Mouse (Mus musculus) spleen, adult 2 months (tissue): ENCODE results near the gene Crtc1. TPM values are rescaled to one million over a fixed set of nuclear protein-coding genes. Genes with fewer than 3 reads are reported as not detected.

Experiments
- DNase-seq, 2 experiments: peaks; one replicate each; pipeline versions ENCODE4 v3.0.0 to v3.0.0-alpha.2; 2012 to 2021; ENCODE audit warnings: low spot score in 2 of 2, low read depth in 1 of 2
- H3K27ac ChIP-seq: fragments of 200-500 bp; 2 replicates; pipeline ENCODE4 v1.5.1; 2012; ENCODE audit warnings: low read length, inconsistent platforms; ENCODE audit not compliant: insufficient read depth
- H3K27me3 ChIP-seq: fragments of 200-500 bp; 2 replicates; pipeline ENCODE4 v1.6.1; 2012; ENCODE audit warnings: mild to moderate bottlenecking, moderate library complexity, low read length, inconsistent platforms; ENCODE audit not compliant: control insufficient read depth, insufficient read depth
- H3K36me3 ChIP-seq: fragments of 200-500 bp; 2 replicates; pipeline ENCODE4 v1.6.1; 2012; ENCODE audit warnings: mild to moderate bottlenecking, low read length, inconsistent platforms; ENCODE audit not compliant: control insufficient read depth, insufficient read depth
- H3K4me1 ChIP-seq: fragments of 200-500 bp; 2 replicates; pipeline ENCODE4 v1.6.1; 2011; ENCODE audit warnings: inconsistent platforms; ENCODE audit not compliant: control insufficient read depth, insufficient read depth, insufficient read length
- H3K4me3 ChIP-seq: fragments of 200-500 bp; 2 replicates; pipeline ENCODE4 v1.5.1; 2011; ENCODE audit warnings: mild to moderate bottlenecking, inconsistent platforms; ENCODE audit not compliant: insufficient read depth, insufficient read length; ENCODE audit errors: extremely low read depth
- CTCF ChIP-seq: fragments of 200-500 bp; IDR thresholded peaks from 2 replicates; pipeline ENCODE4 v1.5.1; 2011; ENCODE audit warnings: mild to moderate bottlenecking, inconsistent platforms; ENCODE audit not compliant: insufficient read depth, insufficient read length, insufficient replicate concordance; ENCODE audit errors: extremely low read depth
- POLR2A ChIP-seq: fragments of 200-500 bp; IDR thresholded peaks from 2 replicates; pipeline ENCODE4 v1.6.1; 2011; ENCODE audit warnings: low read depth, low read length, inconsistent platforms
- WGBS: fragments of 180-500 bp; shearing (Covaris S2); methylation state at CpG from one replicate; pipeline ENCODE4 v1.1.7; 2018; 5-methylcytosine and 5-hydroxymethylcytosine counted together
- polyA plus RNA-seq: library from polyadenylated mRNA; depleted of rRNA; stranded (reverse); fragments of >200 nt; gene quantifications from 2 replicates; pipeline ENCODE4 v1.2.3, GENCODE M21; 2012

Crtc1 gene
- polyA plus RNA-seq, 1 experiment, result 18.9 TPM

DNA sequence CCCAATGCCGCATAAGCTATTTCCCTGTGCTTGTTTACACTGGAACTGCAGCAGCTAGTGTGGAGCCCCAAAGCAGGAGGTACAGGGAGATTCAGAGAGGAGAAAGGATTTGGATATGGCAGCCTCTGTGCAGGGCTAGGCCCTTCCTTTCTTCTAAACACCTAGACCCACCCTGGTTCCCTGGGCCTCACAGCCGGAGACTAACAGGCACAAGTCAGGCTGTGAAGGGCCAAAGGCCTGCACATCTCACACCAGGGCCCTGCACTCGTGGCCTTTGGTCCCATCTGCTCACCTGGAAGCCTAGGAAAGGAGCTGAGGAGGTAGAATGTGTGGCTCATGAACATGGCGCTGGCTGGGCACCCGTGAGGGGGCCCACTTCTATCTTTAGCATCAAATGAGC is 43.2 kb downstream of the Crtc1 start:
- H3K27ac ChIP-seq, result no peak overlapping the region
- DNase-seq, result no peak
- 86% methylated on average over 5 of the region's 5 CpGs for WGBS
- H3K4me1 ChIP-seq, result no peaks in the 10 kb centered on the region
- TF ChIP-seq CTCF (no peak), POLR2A (no peak)
- no peaks in the 10 kb centered on the region for H3K36me3 ChIP-seq
- no peak overlapping the region for H3K4me3 ChIP-seq
- H3K27me3 ChIP-seq, result no peaks in the 10 kb centered on the region

DNA sequence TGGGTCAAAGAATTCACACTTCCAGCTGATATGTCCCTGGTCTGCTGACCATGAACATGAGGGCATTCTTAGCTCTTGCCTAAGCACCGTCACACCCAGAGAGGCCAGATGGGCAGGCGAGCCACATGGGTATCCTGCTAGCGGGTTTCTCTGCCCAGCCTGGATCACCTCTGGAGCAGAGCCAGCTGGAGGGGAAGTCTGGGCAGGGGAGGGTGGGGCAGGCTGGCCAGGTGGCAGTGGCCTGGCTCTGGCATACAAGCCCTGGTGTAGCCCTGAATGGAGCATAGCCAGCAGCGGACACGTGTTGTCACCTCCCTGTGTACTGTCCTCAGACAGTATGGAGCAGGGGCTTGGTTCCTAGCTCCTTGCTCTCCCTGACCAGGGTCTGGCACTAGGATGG is 43.7 kb downstream of the Crtc1 start:
- H3K36me3 ChIP-seq, result no peaks in the 10 kb centered on the region
- TF ChIP-seq CTCF (no peak), POLR2A (no peak)
- H3K27me3 ChIP-seq, result no peaks in the 10 kb centered on the region
- no peak for DNase-seq
- no peak overlapping the region for H3K4me3 ChIP-seq
- H3K27ac ChIP-seq, result no peak overlapping the region
- WGBS, result 84% methylated on average over 5 of the region's 5 CpGs
- no peaks in the 10 kb centered on the region for H3K4me1 ChIP-seq

GRCm38 (mm10) chr8:70394269-70394998 is 44.9 kb downstream of the Crtc1 start:
- TF ChIP-seq POLR2A, result no peak
- TF ChIP-seq CTCF, result no peak
- WGBS, result 89% methylated on average over 8 of the region's 8 CpGs
- no peak overlapping the region for H3K4me3 ChIP-seq
- H3K27ac ChIP-seq, result no peak overlapping the region
- no peaks in the 10 kb centered on the region for H3K27me3 ChIP-seq
- DNase-seq, result no peak
- no peaks in the 10 kb centered on the region for H3K4me1 ChIP-seq
- H3K36me3 ChIP-seq, result no peaks in the 10 kb centered on the region

DNA sequence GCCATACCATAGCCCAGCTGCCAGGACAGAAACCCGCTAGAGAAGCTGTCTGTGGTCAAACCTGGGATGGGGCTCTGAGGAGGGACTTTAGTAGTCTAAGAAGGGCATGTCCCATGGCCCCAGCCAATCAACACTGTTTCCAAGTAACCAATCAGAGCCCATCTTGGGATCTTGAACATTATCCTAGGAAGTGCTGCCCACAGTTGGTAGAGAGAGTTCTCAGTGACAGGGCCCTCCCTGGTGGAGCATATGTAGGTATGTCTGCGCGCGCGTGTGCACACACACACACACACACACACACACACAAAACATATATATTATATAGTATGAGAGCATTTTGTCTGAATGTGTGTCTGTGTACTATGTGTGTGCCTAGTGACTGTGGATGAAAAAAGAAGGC is 46.3 kb downstream of the Crtc1 start:
- no peaks in the 10 kb centered on the region for H3K4me1 ChIP-seq
- TF ChIP-seq POLR2A (no peak), CTCF (no peak)
- no peak overlapping the region for H3K4me3 ChIP-seq
- H3K27ac ChIP-seq, result no peak overlapping the region
- DNase-seq, result no peak
- WGBS, result 95% methylated on average over 5 of the region's 5 CpGs
- H3K36me3 ChIP-seq, result no peaks in the 10 kb centered on the region
- no peaks in the 10 kb centered on the region for H3K27me3 ChIP-seq

GRCm38 (mm10) chr8:70389678-70390077 is 49.7 kb downstream of the Crtc1 start:
- WGBS, result 90% methylated on average over 2 of the region's 2 CpGs
- Histone ChIP-seq H3K4me3 (no peak overlapping the region), H3K4me1 (no peaks in the 10 kb centered on the region), H3K36me3 (peaks cover 7% of the 10 kb centered on the region), H3K27me3 (no peaks in the 10 kb centered on the region), H3K27ac (no peak overlapping the region)
- no peak for DNase-seq
- no peak for TF ChIP-seq CTCF
- TF ChIP-seq POLR2A, result no peak

GRCm38 (mm10) chr8:70383287-70383686 is 56.1 kb downstream of the Crtc1 start:
- Histone ChIP-seq H3K27ac (no peak overlapping the region), H3K27me3 (no peaks in the 10 kb centered on the region), H3K4me3 (no peak overlapping the region), H3K36me3 (peaks cover 7% of the 10 kb centered on the region), H3K4me1 (no peaks in the 10 kb centered on the region)
- TF ChIP-seq POLR2A (no peak), CTCF (peak; percentile 70; the same call in 1 of the 2 replicates)
- 45% methylated on average over 3 of the region's 3 CpGs for WGBS
- DNase-seq, result peak in 1 of 2 experiments; percentile 60

DNA sequence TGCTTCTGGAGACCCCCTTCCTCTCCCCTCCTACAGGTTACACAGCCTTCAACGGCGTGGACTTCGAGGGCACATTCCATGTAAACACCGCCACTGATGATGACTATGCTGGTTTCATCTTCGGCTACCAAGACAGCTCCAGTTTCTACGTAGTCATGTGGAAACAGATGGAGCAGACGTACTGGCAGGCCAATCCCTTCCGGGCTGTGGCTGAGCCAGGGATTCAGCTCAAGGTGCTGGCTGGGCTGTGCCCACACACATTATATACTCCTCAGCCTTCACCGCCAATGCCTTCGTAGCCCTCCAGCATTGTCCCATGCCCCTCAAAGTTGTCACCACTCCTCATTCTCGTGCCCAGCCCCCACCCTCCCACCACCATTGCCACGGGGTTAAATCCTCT is 59.3 kb downstream of the Crtc1 start:
- no peak for TF ChIP-seq POLR2A
- TF ChIP-seq CTCF, result no peak
- peaks cover 11% of the 10 kb centered on the region for H3K4me1 ChIP-seq

More for the DNA sequence above, 59.3 kb downstream of the Crtc1 start:
- H3K36me3 ChIP-seq, result no peaks in the 10 kb centered on the region
- peaks cover 7% of the 10 kb centered on the region; the same call in 1 of the 2 replicates for H3K27me3 ChIP-seq
- 84% methylated on average over 12 of the region's 12 CpGs for WGBS
- H3K27ac ChIP-seq, result no peak overlapping the region
- H3K4me3 ChIP-seq, result no peak overlapping the region
- no peak for DNase-seq
